Mouse (Mus musculus) CD4-positive, CD25-positive, alpha-beta regulatory T cell, adult 2 months (primary cell): ENCODE measurements around the gene Uqcrc2.
A peak's percentile ranks its signal among the peaks of the same experiment; 100 is the strongest.

Experiments used
- DNase-seq: peaks from one replicate; pipeline ENCODE4 v3.0.0-alpha.2; 2012; ENCODE audit warnings: low read depth, low spot score

Uqcrc2 gene

GRCm38 (mm10) chr7:120634711-120635361, at the start of gene Uqcrc2:
Gene Uqcrc2 (plus strand): TSS chr7:120635176.
- DNase-seq = peak; percentile 95

DNA sequence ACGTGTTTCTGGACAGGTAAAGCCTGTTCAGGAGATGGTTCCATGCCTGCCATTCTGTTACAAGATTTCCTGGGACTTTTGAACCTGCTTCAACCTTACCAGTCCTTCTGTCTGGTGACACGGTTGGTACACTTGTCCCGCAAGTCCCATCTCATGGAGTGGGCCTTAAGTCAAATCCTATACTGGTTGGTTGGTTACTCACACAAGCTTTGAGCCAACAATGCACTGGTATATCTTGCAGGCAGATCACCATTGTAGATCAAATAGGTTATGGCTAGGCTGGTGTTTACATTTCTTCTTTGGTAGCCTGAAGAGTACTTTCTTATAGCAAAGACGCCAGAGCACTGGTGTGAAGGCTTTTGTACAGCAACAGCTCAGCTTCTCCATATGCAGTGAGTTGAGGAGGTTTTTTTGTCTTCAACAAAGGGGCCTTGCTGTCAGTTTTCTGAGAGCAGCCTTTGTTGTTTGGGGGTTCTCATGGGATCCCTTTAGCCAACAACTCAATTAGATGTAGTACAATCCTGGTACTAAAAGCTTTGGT, 37.7 kb upstream of the Uqcrc2 start:
- no peak for DNase-seq

GRCm38 (mm10) chr7:120597744-120598243, 37.2 kb upstream of the Uqcrc2 start:
- DNase-seq = peak; percentile 1

- no peak for DNase-seq
Observed at GRCm38 (mm10) chr7:120598355-120598754, 36.6 kb upstream of the Uqcrc2 start.

GRCm38 (mm10) chr7:120620075-120620771, 14.8 kb upstream of the Uqcrc2 start:
- no peak for DNase-seq

DNA sequence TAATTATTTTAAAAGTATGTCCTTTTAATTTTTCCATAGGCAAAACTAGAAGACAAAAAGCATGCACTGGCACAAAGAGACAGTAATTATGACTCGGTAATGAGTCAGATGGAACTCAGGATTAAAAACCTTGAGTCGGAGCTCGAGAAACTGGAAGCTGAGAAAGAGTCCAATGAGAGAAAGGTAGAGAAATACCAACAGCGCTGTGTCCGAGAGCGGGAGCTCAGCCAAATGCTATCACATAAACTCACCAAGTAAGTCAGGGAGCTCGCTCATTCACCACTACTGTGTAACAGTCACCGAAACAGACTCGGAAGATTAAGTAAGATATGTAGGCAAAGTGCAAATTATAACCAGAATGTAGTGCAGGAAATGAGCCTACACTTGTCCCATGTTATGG, 14.1 kb upstream of the Uqcrc2 start:
- no peak for DNase-seq

DNA sequence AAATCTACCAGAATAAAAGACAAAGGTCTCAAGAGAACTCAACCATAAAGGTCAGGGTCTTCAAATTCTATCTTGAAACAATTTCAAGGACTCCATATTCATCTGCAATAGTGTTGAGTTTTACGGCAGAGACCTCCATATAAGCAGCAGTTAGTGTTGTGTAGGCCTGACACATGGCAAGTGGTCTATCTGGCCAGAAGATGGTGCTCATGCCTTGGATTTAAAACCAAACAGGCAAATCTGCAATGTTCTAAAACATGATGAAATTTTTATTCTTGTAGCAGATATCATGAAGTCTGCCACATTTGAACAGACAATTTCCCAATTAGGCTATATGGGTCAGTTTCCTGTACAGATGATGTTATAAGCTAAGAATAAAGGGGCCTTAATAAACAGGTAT, 2.5 kb upstream of the Uqcrc2 start:
- DNase-seq = peak; percentile 57

- DNase-seq = peak; percentile 12
Observed at GRCm38 (mm10) chr7:120634301-120634700, 675 bp upstream of the Uqcrc2 start.

DNA sequence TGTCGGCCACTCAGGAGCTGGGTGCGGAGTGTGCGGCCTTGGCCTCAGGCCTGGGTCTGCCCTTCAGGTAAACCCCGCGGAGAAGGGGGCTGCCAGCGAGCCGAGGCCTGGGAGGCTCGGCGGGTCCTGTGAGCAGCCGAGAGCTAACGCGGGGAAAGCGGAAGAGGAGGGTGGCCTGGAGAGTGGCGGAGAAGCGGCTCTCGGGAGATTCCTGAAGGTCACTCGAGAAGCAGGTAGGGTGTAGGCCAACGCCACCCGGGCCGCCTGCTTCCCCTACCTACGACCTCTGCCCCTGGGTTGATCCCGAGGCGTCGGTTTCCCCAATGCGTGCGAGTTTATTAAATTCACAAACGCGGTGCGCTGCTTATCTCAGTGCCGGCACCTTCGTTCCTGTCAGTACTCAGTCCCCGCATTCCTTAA, 396 bp downstream of the Uqcrc2 start:
- DNase-seq = no peak

DNA sequence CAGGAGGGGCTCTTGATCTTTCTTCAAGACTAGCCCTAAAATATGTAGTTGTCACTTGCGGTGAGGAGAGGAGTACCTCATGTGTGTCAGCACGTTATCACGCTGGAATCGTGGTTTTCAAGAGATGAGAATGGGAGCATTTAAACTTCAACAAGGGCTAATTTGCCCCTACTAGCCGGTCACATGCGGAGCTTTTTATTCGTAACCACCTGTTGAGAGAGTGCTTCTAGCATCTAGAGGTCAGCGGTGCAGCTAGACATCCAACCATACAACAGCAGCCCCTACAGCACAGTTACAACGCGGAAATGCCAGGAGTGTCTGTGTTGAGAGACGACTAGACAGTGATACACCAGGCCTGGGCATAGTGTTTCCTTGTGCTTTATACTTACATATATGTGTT, 845 bp downstream of the Uqcrc2 start:
- DNase-seq = peak; percentile 29

DNA sequence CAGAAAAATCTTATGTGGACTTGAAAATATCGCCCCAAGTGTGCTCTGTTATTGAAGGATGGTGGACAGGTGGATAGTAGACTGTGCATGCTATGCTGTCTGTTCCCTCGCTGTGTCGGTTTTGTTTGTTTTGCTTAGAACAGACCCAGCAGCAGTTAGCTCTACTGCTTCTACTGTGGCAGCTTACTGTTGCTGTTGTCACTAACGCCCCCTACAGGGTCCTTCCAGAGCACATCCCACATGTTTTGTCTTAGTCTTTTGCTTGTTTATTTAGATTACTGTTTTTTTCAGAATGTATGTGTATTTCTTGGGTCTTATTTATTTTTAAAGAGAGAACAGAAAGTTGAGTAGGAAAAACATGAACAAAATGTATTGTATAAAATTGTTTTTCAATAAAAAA, 8.2 kb downstream of the Uqcrc2 start:
- peak; percentile 37 for DNase-seq

- no peak for DNase-seq
Observed at GRCm38 (mm10) chr7:120647849-120648248, 12.9 kb downstream of the Uqcrc2 start.

DNA sequence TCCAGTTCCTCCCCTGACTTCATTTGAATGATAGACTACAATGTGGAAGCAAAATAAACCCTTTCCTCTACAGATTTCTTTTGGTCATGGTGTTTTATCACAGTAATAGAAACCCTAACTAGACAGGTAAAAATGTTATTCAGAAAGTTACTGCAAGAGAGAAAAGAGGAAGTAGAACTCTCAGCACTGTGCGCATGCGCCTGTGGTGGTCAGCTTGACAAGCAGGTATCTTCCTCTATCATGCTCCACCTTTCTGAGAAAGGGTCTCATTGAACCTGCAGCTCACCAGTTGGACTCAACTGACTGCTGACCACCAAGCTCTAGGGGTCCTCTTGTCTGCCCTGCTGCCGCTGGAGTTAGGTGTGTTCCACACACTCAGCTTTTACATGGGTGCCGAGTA, 27.1 kb downstream of the Uqcrc2 start:
- no peak for DNase-seq

DNA sequence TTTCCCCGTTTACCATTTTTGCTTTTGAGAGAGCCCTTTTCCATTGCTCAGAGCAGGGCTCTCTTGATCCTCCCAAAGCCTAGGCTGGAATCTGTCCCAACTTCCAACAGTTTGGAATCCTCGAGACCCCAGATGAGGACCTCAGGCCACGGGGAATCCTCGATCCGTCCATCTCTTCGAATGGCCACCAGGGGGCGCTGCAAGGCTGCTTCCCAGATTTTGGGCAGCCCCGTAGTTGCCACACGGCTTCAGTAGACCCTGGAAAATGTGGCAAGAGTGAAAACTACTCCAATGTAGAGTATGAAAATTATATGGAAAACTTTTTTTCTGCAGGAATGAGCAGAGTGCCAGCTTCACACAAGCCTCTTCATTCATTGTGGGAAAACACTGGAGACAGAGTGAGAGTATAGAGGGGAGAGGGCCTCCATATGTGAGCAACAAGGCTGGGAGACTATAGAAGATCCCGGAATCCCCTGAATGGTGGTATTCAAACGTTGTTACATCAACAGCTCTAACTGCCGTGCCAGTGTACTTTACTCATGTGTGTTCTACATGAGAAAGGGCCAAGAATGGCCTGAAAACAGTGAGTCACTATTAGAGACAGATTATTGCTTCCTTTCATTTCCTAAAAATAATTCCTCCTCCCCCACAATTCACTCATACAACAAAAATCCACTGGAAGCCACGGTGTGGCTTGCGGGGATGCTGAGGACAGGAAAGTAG, 35.3 kb downstream of the Uqcrc2 start, which contains the start of gene Pdzd9:
TSS of gene Pdzd9 (minus strand) at position 191 of the 723 bp plus-strand sequence.
- DNase-seq = peak; percentile 80

DNA sequence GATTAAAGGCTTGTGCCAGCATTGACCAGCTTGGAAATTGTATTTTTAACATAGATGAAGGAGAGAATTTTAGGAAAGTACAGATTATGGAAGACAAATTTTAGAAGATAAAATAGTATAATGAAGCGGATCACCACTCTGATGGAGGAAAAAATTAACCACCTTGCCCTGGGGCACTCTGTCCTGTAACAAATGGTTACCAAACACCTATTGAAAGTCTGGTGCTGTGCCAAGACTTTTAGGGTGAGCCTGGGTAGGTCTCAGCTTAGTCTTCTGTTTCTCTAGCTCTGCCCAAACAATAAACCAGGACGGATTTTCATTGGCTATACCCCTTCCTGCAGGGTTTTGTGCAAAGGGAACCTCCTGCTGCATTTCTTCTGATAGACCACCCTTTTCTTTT, 36.3 kb downstream of the Uqcrc2 start:
- no peak for DNase-seq

DNA sequence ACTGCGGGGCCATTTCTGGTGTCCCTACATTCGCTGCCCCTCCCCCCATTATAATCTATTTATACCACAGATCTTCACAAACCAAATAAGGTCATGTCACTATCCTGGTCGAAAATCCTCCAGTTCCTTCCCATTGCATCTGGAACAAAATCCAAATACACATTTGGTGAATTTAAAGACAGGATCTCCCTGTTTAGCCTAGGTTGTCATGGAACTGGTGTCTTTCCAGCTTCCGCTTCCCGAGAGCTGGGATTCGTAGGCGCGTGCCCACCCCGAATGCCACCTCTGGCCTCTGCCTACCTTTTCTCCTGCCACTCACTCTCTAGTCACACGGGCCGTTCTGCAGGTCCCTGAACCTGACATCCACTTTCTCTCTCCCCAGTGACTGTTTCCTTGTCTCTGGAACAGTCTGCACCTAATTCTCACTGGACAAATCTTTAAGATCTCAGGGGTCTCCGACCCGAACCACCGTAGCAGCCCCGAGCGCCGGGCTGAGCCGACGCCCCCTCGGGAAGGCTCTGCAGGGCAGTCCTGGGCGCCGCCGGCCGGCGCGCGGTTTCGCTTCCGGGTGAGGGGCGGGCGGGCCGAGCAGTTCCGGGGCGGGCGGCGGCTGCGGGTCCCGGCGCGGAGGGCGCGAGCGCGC, 42.1 kb downstream of the Uqcrc2 start, which contains the start of gene Mosmo:
TSS of gene Mosmo (plus strand) at position 618 of the 643 bp plus-strand sequence.
- peak; percentile 82 for DNase-seq

DNA sequence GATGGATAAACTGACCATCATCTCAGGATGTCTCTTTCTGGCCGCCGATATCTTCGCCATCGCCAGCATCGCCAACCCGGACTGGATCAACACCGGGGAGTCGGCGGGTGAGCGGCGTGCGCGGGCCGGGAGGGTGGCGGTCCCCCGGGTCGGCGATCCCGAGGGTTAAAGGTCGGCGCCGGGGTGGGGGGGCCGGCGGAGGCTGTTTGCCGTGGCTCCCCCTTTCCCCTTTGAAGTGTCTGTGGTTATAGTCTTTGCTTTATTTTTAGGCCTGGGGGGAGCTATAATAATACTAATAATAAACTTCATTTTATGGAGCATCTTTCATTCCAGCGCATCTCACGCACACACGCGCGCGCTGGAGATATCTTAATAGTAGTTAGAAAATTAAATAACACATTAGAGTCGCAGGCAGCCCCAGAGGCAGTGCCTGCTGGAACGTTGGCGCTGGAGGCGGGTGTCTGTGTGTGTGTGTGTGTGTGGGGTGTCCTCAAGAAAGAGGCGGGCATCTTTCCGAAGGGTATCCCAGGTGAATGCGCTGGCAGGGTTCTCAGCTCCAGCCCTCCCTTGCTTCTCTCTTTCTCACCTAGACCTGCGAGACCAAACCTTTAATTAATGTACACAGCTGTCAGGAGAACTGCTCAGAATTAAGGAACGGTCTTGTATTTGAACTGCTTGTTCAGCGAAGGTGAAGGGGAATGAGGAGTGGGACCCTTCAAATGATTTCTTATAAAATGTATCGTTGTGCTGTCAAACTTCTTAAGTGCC, 43.0 kb downstream of the Uqcrc2 start:
- DNase-seq = peak; percentile 45

GRCm38 (mm10) chr7:120679023-120679422, 44.0 kb downstream of the Uqcrc2 start:
- no peak for DNase-seq

- no peak for DNase-seq
Observed at GRCm38 (mm10) chr7:120682002-120682401, 47.0 kb downstream of the Uqcrc2 start.

DNA sequence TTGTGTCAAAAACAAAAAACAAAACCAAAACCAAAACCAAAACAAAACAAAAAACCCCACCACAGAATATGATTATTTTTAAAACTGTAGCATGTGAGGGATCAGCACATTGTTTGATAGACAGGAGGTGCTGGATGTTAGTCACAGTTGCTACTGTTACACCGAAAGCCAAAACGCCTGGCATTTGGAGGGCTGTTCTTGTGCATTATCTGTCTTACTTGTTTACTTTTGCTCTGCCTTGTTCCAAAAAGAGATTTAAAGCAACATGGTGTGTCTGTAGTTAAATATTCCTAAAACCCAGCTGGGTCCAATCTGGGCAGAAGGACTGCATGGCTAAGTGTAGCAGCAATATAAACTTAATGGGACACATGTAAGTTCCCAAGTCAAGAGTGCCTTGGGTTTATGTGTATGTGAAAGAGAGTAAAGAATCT, 49.8 kb downstream of the Uqcrc2 start:
- no peak for DNase-seq

DNA sequence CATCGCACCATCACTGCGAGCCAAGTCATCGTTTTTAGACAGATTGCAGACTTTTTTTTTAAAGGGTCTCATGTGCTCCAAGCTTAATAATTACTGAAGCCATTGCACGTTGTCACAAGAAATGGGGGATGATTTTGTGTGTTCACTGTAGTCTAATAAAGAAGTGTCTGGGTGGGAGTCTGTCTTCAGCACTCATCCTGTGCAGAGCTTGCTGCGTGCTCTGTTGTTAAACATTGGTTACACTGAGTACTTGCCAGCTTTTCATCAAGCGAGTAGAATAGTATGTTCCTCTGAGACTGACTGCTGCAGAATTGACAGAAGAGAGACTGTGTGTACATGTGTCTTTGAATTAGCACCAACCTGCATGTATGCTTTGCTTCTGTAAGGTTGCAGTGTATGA, 50.3 kb downstream of the Uqcrc2 start:
- no peak for DNase-seq
